Mouse (Mus musculus): ENCODE measurements at regions not wholly inside any gene's neighbourhood (a gene's known extent, or its start where the extent isn't known, plus 50 kb on each side); places are given as distances from the start of the nearest gene placed in this dataset.

GRCm38 (mm10) chr3:18428908-18429307 is 480.7 kb downstream of the Cypt12 start:
- TF ChIP-seq CTCF (IDR thresholded peaks at IDR 0.05; ENCODE audit: control insufficient read depth, insufficient read depth, insufficient replicate concordance, low read depth, low read length) (no peak), POLR2A (IDR thresholded peaks at IDR 0.05; ENCODE audit: control insufficient read depth, low read depth, low read length) (no peak)

Data from testis, adult 2 months (tissue).